Mouse (Mus musculus): ENCODE measurements around the gene Isoc2a.

DNA sequence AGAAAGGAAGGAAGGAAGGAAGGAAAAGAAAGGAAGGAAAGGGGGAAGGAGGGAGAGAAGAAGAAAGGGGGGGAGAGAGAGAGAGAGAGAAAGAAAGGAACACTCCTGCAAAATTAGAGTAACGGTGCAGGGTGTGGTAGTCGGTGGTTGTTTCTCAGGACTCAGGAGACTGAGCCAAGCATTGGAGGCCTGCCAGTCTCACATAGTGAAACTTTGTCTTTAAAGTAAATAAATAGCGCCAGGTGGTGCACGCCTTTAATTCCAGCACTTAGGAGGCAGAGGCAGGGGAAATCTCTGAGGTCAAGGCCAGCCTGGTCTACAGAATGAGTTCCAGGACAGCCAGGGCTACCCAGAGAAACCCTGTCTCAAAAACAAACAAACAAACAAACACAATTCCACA lies 9.7 kb downstream of the Isoc2a start:
- TF ChIP-seq ZNF384 (IDR thresholded peaks at IDR 0.05; ENCODE audit: low read depth, low read length) = no peak
- no peak for TF ChIP-seq MAFK (IDR thresholded peaks at IDR 0.05; ENCODE audit: insufficient read depth, low read depth, low read length)
- no peak for TF ChIP-seq CHD2 (IDR thresholded peaks at IDR 0.05; ENCODE audit: low read depth, low read length)
- TF ChIP-seq HCFC1 (IDR thresholded peaks at IDR 0.05; ENCODE audit: borderline replicate concordance, insufficient read depth, low read length) = no peak
- TF ChIP-seq ZC3H11A (IDR thresholded peaks at IDR 0.05; ENCODE audit: borderline replicate concordance, low read depth, low read length) = no peak

Data from ES-E14 (cell line).